Mouse (Mus musculus) lung, embryonic 14.5 days (tissue): ENCODE results near the gene March9. TPM values are rescaled to one million over a fixed set of nuclear protein-coding genes. Genes with fewer than 3 reads are reported as not detected.

Experiments used
- ATAC-seq: fragments of 200-750 bp; cut with Nextera tagmentation; 2 replicates; pipeline ENCODE4 v1.8.0; 2017; ENCODE audit warnings: mild to moderate bottlenecking, moderate TSS enrichment, moderate library complexity; ENCODE audit not compliant: insufficient read depth
- DNase-seq: peaks from one replicate; pipeline ENCODE4 v3.0.0-alpha.2; 2015
- H3K27ac ChIP-seq: fragments of 300-500 bp; sonication (generic); 2 replicates; pipeline ENCODE4 v1.5.1; 2014; ENCODE audit warnings: low read depth, mild to moderate bottlenecking, moderate library complexity
- H3K27me3 ChIP-seq: fragments of 300-500 bp; sonication (generic); 2 replicates; pipeline ENCODE4 v1.6.1; 2014; ENCODE audit warnings: low read length, control low read depth; ENCODE audit not compliant: insufficient read depth
- H3K36me3 ChIP-seq: fragments of 300-500 bp; sonication (generic); 2 replicates; pipeline ENCODE4 v1.6.1; 2014; ENCODE audit warnings: control low read depth; ENCODE audit not compliant: insufficient read depth
- H3K4me1 ChIP-seq: fragments of 300-500 bp; sonication (generic); 2 replicates; pipeline ENCODE4 v1.6.1; 2014; ENCODE audit warnings: antibody characterized with exemption, control low read depth; ENCODE audit not compliant: insufficient read depth
- H3K4me2 ChIP-seq: fragments of 300-500 bp; sonication (generic); 2 replicates; pipeline ENCODE4 v1.6.1; 2014; ENCODE audit warnings: mild to moderate bottlenecking
- H3K4me3 ChIP-seq: fragments of 300-500 bp; sonication (generic); 2 replicates; pipeline ENCODE4 v1.5.1; 2014; ENCODE audit warnings: low read depth, low read length
- H3K9ac ChIP-seq: fragments of 300-500 bp; sonication (generic); 2 replicates; pipeline ENCODE4 v1.6.1; 2014
- H3K9me3 ChIP-seq: fragments of 300-500 bp; sonication (generic); 2 replicates; pipeline ENCODE4 v1.6.1; 2016; ENCODE audit warnings: low read depth, low read length, control low read depth
- CTCF ChIP-seq: IDR thresholded peaks from 2 replicates; pipeline ENCODE4 v1.5.1; 2016; ENCODE audit warnings: antibody characterized with exemption, low read depth
- WGBS: fragments of 180-500 bp; shearing (Covaris S2); extraction: QIAGEN DNeasy Blood & Tissue Kit; methylation state at CpG from one replicate; pipeline ENCODE4 v1.1.7; 2014; 5-methylcytosine and 5-hydroxymethylcytosine counted together
- polyA plus RNA-seq: library from polyadenylated mRNA; unstranded; fragments of >200 nt; fragmentation: Nextera tagmentation; extraction: Ambion mirVana; gene quantifications from 2 replicates; pipeline ENCODE4 v1.2.1, GENCODE M21; 2014

The March9 gene
- polyA plus RNA-seq, 1 experiment from 2014 or later = 1.5 TPM

DNA sequence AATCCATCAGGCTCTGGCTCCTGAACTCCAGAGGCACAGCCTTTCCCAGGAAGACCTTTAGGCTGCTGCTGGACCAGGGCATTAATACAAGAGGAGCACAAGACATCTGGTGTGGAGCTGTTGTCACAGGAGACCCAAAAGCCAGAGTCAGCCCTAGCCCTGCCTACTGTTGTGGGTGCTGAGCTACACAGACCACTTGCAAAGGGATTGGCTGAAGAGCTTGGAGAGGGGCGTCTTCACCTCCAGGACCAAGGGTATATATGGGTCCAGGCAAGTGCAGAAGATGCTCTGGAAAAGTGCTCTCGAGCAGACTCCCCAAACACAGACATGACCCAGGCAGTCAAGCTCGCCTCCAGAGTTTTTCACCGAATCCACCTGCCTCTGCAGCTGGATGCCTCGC is 12.0 kb downstream of the March9 start, which contains the start of gene Cyp27b1:
Gene Cyp27b1, plus strand, starts transcription at position 297 of the 400 bp plus-strand sequence.
- no peaks in the 10 kb centered on the region; the same call in 1 of the 2 replicates for H3K4me1 ChIP-seq
- no peak for TF ChIP-seq CTCF
- peak within 1 kb of the TSS; percentile 22 for H3K4me3 ChIP-seq
- WGBS = 26% methylated on average over 5 of the region's 5 CpGs
- no peaks in the 10 kb centered on the region for H3K9me3 ChIP-seq
- H3K9ac ChIP-seq = no peak within 1 kb of the TSS; the same call in 1 of the 2 replicates
- peaks cover 20% of the 10 kb centered on the region for H3K36me3 ChIP-seq
- DNase-seq (no peak), ATAC-seq (no peak)
- H3K4me2 ChIP-seq = peak within 1 kb of the TSS; percentile 48
- no peak within 1 kb of the TSS for H3K27ac ChIP-seq
- H3K27me3 ChIP-seq = peaks cover 48% of the 10 kb centered on the region

DNA sequence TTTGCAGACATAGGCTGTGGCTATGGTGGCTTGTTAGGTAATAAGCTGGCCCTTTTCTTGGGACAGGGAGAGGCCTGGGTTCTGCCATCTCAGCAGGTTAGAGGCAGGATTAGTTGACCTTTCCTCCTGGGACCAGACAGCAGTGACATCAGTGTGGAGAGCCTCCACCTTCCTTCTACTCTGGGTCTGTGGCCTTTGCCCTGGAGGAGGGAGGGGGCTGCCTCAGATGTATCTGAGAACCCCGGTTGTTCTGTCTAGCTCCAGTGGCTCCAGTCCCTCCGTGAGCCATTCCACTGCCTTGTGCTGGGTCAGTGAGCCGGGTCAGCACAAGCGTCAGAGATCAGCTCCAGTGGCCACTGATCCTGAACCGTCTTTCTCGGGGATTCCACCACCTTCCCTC is 16.8 kb downstream of the March9 start:
- no peak for DNase-seq
- H3K9me3 ChIP-seq = no peaks in the 10 kb centered on the region
- TF ChIP-seq CTCF = no peak
- H3K4me3 ChIP-seq = no peak overlapping the region
- H3K9ac ChIP-seq = no peak overlapping the region
- H3K4me1 ChIP-seq = peaks cover 6% of the 10 kb centered on the region; the same call in 1 of the 2 replicates
- H3K27me3 ChIP-seq = peaks cover 14% of the 10 kb centered on the region
- no peak overlapping the region for H3K27ac ChIP-seq
- H3K4me2 ChIP-seq = peak overlapping the region; percentile 98; the same call in 1 of the 2 replicates
- no peak for ATAC-seq
- WGBS = 86% methylated on average over 6 of the region's 6 CpGs
- peaks cover 20% of the 10 kb centered on the region for H3K36me3 ChIP-seq

DNA sequence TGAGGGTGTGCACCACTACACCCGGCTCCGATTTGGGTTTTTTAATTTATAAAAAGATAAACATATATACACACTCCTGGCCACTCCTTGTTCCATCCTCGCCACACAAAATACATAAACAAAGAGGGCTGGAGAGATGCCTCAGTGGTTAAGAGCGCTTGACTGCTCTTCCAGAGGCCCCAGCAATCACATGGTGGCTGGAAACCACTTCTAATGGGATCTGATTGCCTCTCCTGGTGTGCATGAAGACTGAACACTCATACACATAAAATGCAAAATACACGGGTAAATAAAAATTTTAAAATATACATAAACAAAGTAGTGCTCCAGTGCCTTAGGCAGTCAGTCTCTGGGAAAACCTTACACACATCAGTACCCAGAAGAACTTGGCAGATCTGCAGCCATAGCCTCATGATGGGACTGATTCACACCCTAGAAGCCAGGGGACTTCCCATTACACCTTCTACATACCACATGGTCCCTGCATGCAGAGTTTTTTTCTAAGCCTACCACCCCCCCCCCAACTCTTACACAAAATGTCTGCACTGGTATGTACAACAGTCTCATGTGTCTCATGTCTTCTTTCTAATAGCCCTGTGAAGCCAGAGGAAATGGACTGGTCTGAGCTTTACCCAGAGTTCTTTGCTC is 17.4 kb downstream of the March9 start:
- Histone ChIP-seq H3K27me3 (peaks cover 8% of the 10 kb centered on the region), H3K36me3 (peaks cover 20% of the 10 kb centered on the region), H3K4me3 (peak overlapping the region; percentile 77), H3K4me1 (peaks cover 6% of the 10 kb centered on the region; the same call in 1 of the 2 replicates), H3K9ac (peak overlapping the region; percentile 72), H3K27ac (peak overlapping the region; percentile 75), H3K9me3 (no peaks in the 10 kb centered on the region), H3K4me2 (peak overlapping the region; percentile 98)
- TF ChIP-seq CTCF = no peak
- WGBS = 12% methylated on average over 5 of the region's 5 CpGs
- no peak for DNase-seq
- no peak for ATAC-seq

DNA sequence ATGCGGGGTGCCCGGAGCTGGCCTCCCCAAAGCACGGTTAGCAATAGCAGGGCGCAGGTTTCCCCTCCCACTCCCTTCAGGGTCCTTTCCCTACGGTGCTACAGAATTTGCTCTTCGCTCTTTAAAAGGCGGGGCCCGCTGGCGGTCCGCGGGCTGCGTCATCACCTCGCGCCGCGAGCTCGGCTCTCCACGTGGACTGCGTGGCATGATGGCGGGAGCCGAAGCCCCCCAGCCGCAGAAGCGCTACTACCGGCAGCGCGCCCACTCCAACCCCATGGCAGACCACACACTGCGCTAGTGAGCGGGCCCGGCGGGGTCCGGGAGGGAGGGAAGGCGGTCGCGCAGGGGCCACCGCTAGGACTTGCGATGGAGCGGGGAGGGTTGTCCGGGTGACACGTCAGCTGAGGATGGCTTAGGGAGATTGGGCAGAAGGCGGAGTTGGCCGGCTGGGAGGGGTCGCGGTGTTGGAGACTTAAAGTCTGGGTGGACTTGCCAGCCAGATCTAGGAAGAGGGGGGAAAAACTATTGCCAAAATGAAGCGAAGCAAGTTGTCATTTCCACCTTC is 18.1 kb downstream of the March9 start:
- WGBS = under 1% methylated on average over 44 of the region's 44 CpGs
- no peak for TF ChIP-seq CTCF
- peak overlapping the region; percentile 75 for H3K27ac ChIP-seq

DNA sequence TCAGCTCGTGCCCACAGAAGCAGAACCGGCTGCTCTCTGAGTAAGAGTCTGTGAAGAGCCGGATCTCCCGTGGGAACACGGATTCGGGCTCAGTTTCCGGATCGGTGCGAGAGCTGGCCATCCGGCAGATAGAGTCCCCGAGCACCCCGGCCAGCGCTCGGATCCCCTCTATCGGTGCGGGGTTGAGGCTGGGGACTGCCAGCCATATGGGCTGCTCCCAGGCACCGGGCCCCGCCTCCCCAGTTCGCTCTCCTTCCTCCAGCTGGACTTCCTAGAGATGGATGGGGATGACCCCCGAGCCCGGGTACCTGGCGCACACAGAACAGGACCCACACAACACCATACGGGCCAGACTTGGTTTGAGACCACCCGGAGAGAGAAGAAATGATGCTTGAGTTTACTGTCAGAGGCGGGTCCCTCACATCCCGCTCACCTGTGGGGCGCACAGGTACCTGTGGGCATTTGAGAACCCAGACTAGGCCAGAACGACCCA is 18.7 kb downstream of the March9 start, which contains the start of the genes Mettl1 and Eef1akmt3:
Gene Mettl1, plus strand, starts transcription at position 141 of the 493 bp plus-strand sequence.
Gene Eef1akmt3, minus strand, starts transcription at position 240 of the 493 bp plus-strand sequence.
- Histone ChIP-seq H3K4me1 (peaks cover 6% of the 10 kb centered on the region; the same call in 1 of the 2 replicates), H3K9me3 (no peaks in the 10 kb centered on the region), H3K36me3 (peaks cover 20% of the 10 kb centered on the region), H3K9ac (peak within 1 kb of the TSS; percentile 72), H3K27ac (peak within 1 kb of the TSS; percentile 75), H3K4me3 (peak within 1 kb of the TSS; percentile 77), H3K4me2 (peak within 1 kb of the TSS; percentile 98), H3K27me3 (peaks cover 5% of the 10 kb centered on the region)
- TF ChIP-seq CTCF = no peak
- ATAC-seq (peak; percentile 79), DNase-seq (peak; percentile 55)
- WGBS = under 1% methylated on average over 28 of the region's 28 CpGs

More for the DNA sequence above, 18.1 kb downstream of the March9 start:
- Histone ChIP-seq H3K36me3 (peaks cover 20% of the 10 kb centered on the region), H3K4me1 (peaks cover 6% of the 10 kb centered on the region; the same call in 1 of the 2 replicates), H3K4me2 (peak overlapping the region; percentile 98), H3K9ac (peak overlapping the region; percentile 72), H3K9me3 (no peaks in the 10 kb centered on the region), H3K27me3 (peaks cover 5% of the 10 kb centered on the region), H3K4me3 (peak overlapping the region; percentile 77)
- ATAC-seq = peak; percentile 84
- DNase-seq = peak; percentile 97

DNA sequence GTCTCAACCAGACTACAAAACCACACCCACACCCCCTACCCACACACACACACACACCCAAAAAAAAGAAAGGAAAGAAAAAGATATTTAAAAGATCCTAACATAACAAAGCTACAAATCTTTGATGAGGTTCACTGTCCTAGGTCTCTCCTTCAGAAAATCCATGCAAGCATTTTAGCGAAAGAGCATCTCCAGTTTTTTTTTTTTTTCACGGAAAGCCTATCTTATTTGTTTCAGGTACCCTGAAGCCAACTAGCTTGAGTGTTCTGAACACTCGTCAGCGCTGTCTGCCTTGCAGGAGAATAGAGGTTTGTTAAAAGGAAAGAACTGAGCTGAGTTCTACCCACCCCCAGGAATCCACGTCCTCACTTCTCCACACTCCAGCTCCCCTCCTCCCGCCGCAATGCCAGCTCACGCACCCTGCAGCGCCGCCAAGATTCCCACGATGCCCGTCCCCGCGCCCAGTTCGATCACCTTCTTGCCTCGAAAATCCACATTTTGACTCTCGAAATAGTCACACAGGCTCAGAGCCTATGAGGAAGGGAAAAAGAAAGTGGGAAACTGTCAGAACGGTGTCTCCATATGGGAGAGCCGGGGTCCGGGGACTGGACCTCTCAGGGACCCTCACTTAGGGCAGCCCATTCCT is 19.3 kb downstream of the March9 start:
- Histone ChIP-seq H3K27ac (peak overlapping the region; percentile 42), H3K9me3 (no peaks in the 10 kb centered on the region), H3K4me2 (peak overlapping the region; percentile 98), H3K27me3 (peaks cover 5% of the 10 kb centered on the region), H3K4me1 (peaks cover 6% of the 10 kb centered on the region; the same call in 1 of the 2 replicates), H3K36me3 (peaks cover 18% of the 10 kb centered on the region), H3K9ac (peak overlapping the region; percentile 68), H3K4me3 (peak overlapping the region; percentile 77)
- TF ChIP-seq CTCF = no peak
- 1% methylated on average over 20 of the region's 20 CpGs for WGBS
- peak; percentile 41 for DNase-seq
- no peak; the same call in 1 of the 2 replicates for ATAC-seq
